Mouse (Mus musculus): Measurements from ENCODE around the gene Atp6v1d. TPM values are rescaled to one million over a fixed set of nuclear protein-coding genes. Genes with fewer than 3 reads are reported as not detected.

Atp6v1d gene
- polyA plus RNA-seq (2015; fragmentation: Nextera tagmentation; extraction: Ambion mirVana): 66.1 and 69.7 TPM in 2 replicates

DNA sequence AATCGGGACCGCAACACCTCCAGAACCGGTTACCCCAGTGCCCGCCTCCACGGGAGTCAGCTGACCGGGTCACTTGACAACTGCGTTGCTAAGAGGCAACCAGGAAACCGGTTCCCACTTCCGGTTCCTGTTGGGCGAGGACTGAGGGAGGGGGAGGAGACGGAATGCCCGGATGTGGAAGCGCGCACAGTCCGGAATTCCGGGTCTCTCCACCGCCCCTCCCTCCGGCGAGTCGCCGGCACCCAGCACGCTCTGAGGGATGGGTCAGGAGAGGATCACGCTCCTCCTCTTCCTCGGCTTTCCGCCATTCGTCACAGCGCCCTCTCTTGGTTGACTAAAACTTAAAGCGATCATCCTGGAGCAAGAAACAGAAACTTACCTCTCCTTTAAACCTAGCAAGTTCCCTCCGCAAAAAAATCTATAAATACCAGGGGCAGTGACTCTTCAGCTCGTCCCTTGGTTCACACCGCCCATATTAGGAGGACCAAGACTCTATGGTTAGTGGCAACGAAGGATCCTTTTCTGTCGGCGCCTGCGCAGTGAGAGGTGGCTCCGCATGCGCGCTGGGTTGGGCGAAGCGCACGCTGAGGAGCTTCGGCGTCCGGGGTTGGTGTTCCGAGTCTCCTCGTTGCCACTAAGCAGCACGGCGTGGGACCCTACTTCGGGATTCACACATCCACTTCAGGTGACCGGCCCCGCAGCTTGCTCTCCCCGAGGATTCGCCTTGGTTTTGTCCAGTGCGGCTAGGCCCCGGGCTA is at the start of gene Atp6v1d, which contains the start of gene Eif2s1:
Atp6v1d (minus strand) TSS at position 143 of the 758 bp plus-strand sequence.
Eif2s1 (plus strand) TSS at position 324 of the 758 bp plus-strand sequence.
- Histone ChIP-seq H3K4me2 (replicated peaks; ENCODE audit: low read depth, low read length) (peak within 1 kb of the TSS; percentile 85), H3K36me3 (ENCODE audit: insufficient read depth, low read length) (peaks cover 8% of the 10 kb centered on the region; the same call in 1 of the 2 replicates), H3K9me3 (ENCODE audit: low read length) (no peaks in the 10 kb centered on the region), H3K27me3 (ENCODE audit: insufficient read depth, low read length) (no peaks in the 10 kb centered on the region), H3K27ac (ENCODE audit: low read length) (peak within 1 kb of the TSS; percentile 88), H3K4me3 (ENCODE audit: low read length) (peak within 1 kb of the TSS; percentile 98), H3K9ac (replicated peaks; ENCODE audit: low read length) (peak within 1 kb of the TSS; percentile 92), H3K4me1 (ENCODE audit: insufficient read depth, low read length) (peaks cover 18% of the 10 kb centered on the region)
- WGBS: under 1% methylated on average over 55 of the region's 55 CpGs
- peak; percentile 100 for ATAC-seq (ENCODE audit: low FRiP score, low TSS enrichment)

DNA sequence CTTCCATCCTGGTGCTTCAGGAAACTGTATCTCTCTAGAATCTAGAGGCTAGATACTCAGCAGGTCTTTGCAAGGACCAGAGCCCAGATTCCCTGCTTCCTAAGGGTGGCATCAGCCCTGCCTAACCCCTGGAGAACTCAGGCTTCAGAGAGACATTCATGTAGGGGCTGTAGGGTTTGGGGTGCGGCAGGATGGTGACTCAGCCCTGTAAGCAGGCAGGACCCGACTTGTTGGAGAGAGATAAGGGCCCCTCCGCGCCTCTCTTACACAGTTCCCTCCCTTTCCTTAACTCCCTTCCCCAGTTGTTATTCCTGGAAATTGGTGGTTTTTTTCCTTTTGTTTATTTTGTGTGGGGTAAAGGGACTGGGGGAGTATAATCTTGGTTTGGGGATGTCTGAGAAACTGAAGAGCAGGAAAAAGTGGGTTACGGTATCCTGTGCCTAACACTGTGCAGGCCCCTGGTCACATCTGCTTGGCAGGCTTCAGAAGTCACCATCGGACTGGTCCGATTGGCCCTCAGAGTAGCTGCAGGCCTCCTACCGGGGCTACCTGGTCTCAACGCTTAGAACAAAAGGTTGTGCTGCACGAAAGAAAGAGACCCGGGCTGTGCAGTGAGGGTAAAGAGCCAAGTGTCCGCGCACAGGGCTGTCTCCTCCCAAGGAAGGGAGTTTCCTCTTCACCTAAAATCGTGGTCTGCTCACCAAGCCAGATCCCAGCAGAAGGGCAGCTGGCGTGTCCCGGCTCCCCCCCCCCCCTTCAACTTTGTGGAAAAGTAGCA is 49.4 kb upstream of the Atp6v1d start:
- ATAC-seq (ENCODE audit: low FRiP score, low TSS enrichment): no peak
- H3K27ac ChIP-seq (ENCODE audit: low read length): no peak overlapping the region

DNA sequence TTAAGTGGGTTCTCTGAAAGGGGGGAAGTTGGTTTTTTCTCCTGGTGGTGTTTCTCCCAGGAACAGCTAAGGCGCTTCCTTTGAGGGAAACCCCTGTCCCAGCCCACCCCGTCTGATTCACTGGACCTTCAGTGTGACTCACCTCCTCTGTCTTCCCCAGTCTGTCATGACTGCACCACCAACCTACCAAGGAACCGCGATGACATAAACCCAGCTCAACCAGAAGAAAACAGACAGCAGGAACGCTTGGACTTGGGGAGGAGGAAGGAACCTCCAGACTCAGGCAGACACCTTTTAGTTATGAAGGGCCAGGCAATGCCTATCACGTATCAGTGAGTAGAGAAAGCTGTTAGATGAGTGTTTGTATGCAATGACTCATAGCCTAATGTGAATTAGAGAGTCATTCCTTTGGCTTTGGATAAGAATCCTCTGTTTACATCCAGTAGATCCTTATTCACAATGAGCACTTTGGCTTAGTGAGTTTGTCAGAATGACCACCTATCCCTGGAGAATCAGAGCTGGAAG is 46.7 kb upstream of the Atp6v1d start:
- ATAC-seq (ENCODE audit: low FRiP score, low TSS enrichment): no peak
- Histone ChIP-seq H3K4me1 (ENCODE audit: insufficient read depth, low read length) (peaks cover 24% of the 10 kb centered on the region), H3K4me3 (ENCODE audit: low read length) (no peak overlapping the region), H3K9ac (replicated peaks; ENCODE audit: low read length) (no peak overlapping the region), H3K4me2 (replicated peaks; ENCODE audit: low read depth, low read length) (no peak overlapping the region), H3K9me3 (ENCODE audit: low read length) (peaks cover 7% of the 10 kb centered on the region; the same call in 1 of the 2 replicates), H3K27ac (ENCODE audit: low read length) (no peak overlapping the region), H3K36me3 (ENCODE audit: insufficient read depth, low read length) (no peaks in the 10 kb centered on the region), H3K27me3 (ENCODE audit: insufficient read depth, low read length) (peaks cover 55% of the 10 kb centered on the region)
- WGBS: 78% methylated on average over 6 of the region's 6 CpGs

More for the DNA sequence above, 49.4 kb upstream of the Atp6v1d start:
- peaks cover 24% of the 10 kb centered on the region for H3K4me1 ChIP-seq (ENCODE audit: insufficient read depth, low read length)
- H3K4me2 ChIP-seq (replicated peaks; ENCODE audit: low read depth, low read length): peak overlapping the region; percentile 71
- 10% methylated on average over 16 of the region's 16 CpGs for WGBS
- H3K9me3 ChIP-seq (ENCODE audit: low read length): peaks cover 7% of the 10 kb centered on the region; the same call in 1 of the 2 replicates
- no peaks in the 10 kb centered on the region for H3K36me3 ChIP-seq (ENCODE audit: insufficient read depth, low read length)
- peak overlapping the region; percentile 44 for H3K4me3 ChIP-seq (ENCODE audit: low read length)
- no peak overlapping the region for H3K9ac ChIP-seq (replicated peaks; ENCODE audit: low read length)
- peaks cover 61% of the 10 kb centered on the region for H3K27me3 ChIP-seq (ENCODE audit: insufficient read depth, low read length)

DNA sequence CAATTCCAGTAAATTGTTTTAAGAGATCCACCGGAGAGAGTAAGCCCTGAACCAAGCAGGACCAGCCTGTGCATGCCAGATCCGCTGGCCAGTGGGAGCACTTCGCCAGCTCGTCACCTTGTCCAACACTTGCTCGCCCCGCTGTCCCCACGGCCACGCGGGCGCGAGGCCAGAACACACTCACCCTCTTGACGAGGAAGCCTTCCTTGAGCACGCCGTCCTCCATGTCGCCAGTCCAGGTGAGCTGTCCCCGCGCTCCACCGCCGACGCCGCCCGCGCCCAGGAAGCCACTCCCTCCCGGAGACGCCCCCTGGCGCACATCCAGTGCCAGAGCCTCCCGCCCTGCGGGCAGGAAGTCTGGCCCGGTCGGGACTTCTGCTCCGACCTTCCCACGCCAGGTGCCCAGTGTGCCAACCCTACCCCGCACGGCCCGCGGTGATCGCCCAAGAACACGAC is 45.3 kb upstream of the Atp6v1d start, which contains the start of gene Plek2:
Plek2 (minus strand) TSS at position 258 of the 456 bp plus-strand sequence.
- Histone ChIP-seq H3K27me3 (ENCODE audit: insufficient read depth, low read length) (peaks cover 42% of the 10 kb centered on the region), H3K9ac (replicated peaks; ENCODE audit: low read length) (peak within 1 kb of the TSS; percentile 64), H3K4me1 (ENCODE audit: insufficient read depth, low read length) (peaks cover 17% of the 10 kb centered on the region), H3K9me3 (ENCODE audit: low read length) (peaks cover 7% of the 10 kb centered on the region; the same call in 1 of the 2 replicates), H3K27ac (ENCODE audit: low read length) (no peak within 1 kb of the TSS), H3K4me2 (replicated peaks; ENCODE audit: low read depth, low read length) (peak within 1 kb of the TSS; percentile 90), H3K36me3 (ENCODE audit: insufficient read depth, low read length) (no peaks in the 10 kb centered on the region), H3K4me3 (ENCODE audit: low read length) (peak within 1 kb of the TSS; percentile 50)
- peak; percentile 75; the same call in 1 of the 2 replicates for ATAC-seq (ENCODE audit: low FRiP score, low TSS enrichment)
- WGBS: 2% methylated on average over 38 of the region's 38 CpGs

DNA sequence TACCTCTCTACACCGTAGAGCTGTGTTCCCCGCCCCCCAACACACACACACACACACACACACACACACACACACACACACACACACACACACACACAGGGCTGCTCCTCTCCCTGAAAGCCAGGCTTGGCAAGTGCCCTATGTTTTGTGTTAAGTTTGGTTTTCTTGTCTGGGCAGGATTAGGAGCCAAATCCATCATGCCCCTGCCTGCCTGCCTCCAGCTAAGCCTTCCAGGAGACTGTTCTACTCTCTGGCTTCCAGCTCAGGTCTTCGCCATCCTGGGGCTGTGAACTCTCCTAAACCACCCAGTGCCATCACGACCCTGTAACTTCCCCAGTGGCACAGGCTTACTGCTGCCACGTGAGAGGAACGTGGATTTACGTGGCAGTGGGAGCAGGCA is 43.1 kb upstream of the Atp6v1d start:
- 78% methylated on average over 6 of the region's 7 CpGs for WGBS
- Histone ChIP-seq H3K9ac (replicated peaks; ENCODE audit: low read length) (no peak overlapping the region), H3K36me3 (ENCODE audit: insufficient read depth, low read length) (no peaks in the 10 kb centered on the region), H3K4me2 (replicated peaks; ENCODE audit: low read depth, low read length) (no peak overlapping the region), H3K27me3 (ENCODE audit: insufficient read depth, low read length) (peaks cover 25% of the 10 kb centered on the region), H3K4me3 (ENCODE audit: low read length) (no peak overlapping the region), H3K9me3 (ENCODE audit: low read length) (peaks cover 7% of the 10 kb centered on the region; the same call in 1 of the 2 replicates), H3K4me1 (ENCODE audit: insufficient read depth, low read length) (peaks cover 6% of the 10 kb centered on the region; the same call in 1 of the 2 replicates), H3K27ac (ENCODE audit: low read length) (no peak overlapping the region)
- no peak for ATAC-seq (ENCODE audit: low FRiP score, low TSS enrichment)

DNA sequence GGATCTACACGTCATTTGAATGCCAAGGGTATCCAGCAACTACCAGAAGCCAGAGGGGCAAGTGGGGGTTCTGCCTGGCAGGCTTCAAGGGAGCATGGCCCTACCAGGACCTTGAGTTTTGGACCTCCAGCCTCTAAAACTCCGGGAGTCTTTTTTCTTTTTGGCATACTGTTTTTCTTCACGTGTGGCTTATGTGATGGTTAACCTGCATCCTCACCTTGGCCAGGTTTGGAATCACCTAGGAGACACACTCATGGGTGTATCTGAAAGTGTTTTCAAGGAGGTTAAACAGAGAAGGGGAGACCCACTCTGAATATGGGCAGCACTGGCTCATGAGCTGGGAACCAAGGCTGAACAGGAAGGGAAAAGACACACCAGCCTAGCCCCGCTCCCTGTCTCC is 41.9 kb upstream of the Atp6v1d start:
- Histone ChIP-seq H3K36me3 (ENCODE audit: insufficient read depth, low read length) (no peaks in the 10 kb centered on the region), H3K4me1 (ENCODE audit: insufficient read depth, low read length) (peaks cover 6% of the 10 kb centered on the region; the same call in 1 of the 2 replicates), H3K9ac (replicated peaks; ENCODE audit: low read length) (no peak overlapping the region), H3K27ac (ENCODE audit: low read length) (no peak overlapping the region), H3K27me3 (ENCODE audit: insufficient read depth, low read length) (peaks cover 20% of the 10 kb centered on the region), H3K4me2 (replicated peaks; ENCODE audit: low read depth, low read length) (no peak overlapping the region), H3K4me3 (ENCODE audit: low read length) (no peak overlapping the region), H3K9me3 (ENCODE audit: low read length) (no peaks in the 10 kb centered on the region)
- no peak for ATAC-seq (ENCODE audit: low FRiP score, low TSS enrichment)
- WGBS: 80% methylated on average over 4 of the region's 4 CpGs

DNA sequence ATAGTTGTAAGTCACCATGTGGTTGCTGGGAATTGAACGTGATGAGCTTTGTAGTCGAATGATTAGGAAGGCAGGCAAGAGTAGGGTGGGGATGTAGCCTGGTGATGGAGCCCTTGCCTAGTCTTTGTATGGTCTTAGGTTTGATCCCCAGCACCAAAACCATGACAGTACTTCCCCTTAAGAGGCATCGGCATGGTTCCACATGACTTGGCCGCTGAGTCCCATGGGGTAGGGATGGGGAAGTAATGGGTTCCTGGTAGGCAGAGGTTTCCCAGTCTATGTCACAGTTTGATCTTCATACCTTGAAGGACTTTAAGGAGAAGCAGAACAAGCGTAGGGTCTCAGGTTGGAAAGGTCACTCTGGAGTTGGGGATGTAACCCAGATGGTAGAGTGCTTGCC is 40.0 kb upstream of the Atp6v1d start:
- 84% methylated on average over 5 of the region's 5 CpGs for WGBS
- no peaks in the 10 kb centered on the region for H3K36me3 ChIP-seq (ENCODE audit: insufficient read depth, low read length)
- H3K4me3 ChIP-seq (ENCODE audit: low read length): no peak overlapping the region
- no peak overlapping the region for H3K4me2 ChIP-seq (replicated peaks; ENCODE audit: low read depth, low read length)
- H3K4me1 ChIP-seq (ENCODE audit: insufficient read depth, low read length): no peaks in the 10 kb centered on the region
- no peak for ATAC-seq (ENCODE audit: low FRiP score, low TSS enrichment)
- no peak overlapping the region for H3K27ac ChIP-seq (ENCODE audit: low read length)
- H3K9ac ChIP-seq (replicated peaks; ENCODE audit: low read length): no peak overlapping the region
- no peaks in the 10 kb centered on the region for H3K9me3 ChIP-seq (ENCODE audit: low read length)
- peaks cover 9% of the 10 kb centered on the region; the same call in 1 of the 2 replicates for H3K27me3 ChIP-seq (ENCODE audit: insufficient read depth, low read length)

DNA sequence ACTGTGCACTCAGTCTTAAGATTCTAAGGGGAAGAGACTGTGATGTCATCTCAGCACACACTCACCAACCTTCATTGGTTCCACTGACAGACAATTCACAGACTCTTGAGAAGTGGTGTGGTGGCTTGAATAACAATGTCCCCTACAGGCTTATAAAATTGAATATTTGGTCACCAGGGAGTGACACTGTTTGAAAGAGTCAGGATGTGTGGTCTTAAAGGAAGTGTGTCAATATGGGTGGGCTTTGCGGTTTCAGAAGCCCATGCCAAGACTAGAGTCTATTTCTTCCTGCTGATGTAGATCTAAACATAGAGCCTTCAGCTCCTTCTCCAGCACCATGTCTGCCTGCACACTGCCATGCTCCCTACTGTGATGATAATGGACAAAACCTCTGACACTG is 36.4 kb upstream of the Atp6v1d start:
- no peak overlapping the region for H3K4me3 ChIP-seq (ENCODE audit: low read length)

DNA sequence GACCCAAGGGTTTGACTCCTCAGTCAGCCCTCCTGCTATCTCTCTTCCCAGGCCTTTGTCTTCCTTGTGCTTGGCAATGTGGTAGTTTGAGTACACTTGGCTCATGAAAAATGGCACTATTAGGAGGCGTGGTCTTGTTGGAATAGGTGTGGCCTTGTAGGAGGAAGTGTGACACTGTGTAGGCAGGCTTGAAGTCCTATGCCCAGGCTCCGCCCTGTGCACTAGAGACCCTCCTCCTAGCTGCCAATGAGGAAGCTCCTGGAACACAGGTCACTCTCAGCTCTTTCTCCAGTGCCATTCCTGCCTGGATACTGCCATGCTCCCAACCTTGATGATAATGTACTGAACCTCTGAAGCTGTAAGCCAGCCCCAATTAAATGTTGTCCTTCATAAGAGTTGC is 29.7 kb upstream of the Atp6v1d start:
- ATAC-seq (ENCODE audit: low FRiP score, low TSS enrichment): no peak
- WGBS: 84% methylated on average over 2 of the region's 2 CpGs
- no peaks in the 10 kb centered on the region for H3K9me3 ChIP-seq (ENCODE audit: low read length)
- no peak overlapping the region for H3K4me2 ChIP-seq (replicated peaks; ENCODE audit: low read depth, low read length)
- H3K4me1 ChIP-seq (ENCODE audit: insufficient read depth, low read length): no peaks in the 10 kb centered on the region
- H3K27me3 ChIP-seq (ENCODE audit: insufficient read depth, low read length): no peaks in the 10 kb centered on the region
- H3K27ac ChIP-seq (ENCODE audit: low read length): no peak overlapping the region
- no peak overlapping the region for H3K9ac ChIP-seq (replicated peaks; ENCODE audit: low read length)
- peaks cover 11% of the 10 kb centered on the region for H3K36me3 ChIP-seq (ENCODE audit: insufficient read depth, low read length)
- no peak overlapping the region for H3K4me3 ChIP-seq (ENCODE audit: low read length)

More for the DNA sequence above, 36.4 kb upstream of the Atp6v1d start:
- WGBS: 92% methylated on average over 1 of the region's 1 CpGs
- no peaks in the 10 kb centered on the region for H3K4me1 ChIP-seq (ENCODE audit: insufficient read depth, low read length)
- no peak overlapping the region for H3K27ac ChIP-seq (ENCODE audit: low read length)
- H3K4me2 ChIP-seq (replicated peaks; ENCODE audit: low read depth, low read length): no peak overlapping the region
- H3K36me3 ChIP-seq (ENCODE audit: insufficient read depth, low read length): no peaks in the 10 kb centered on the region
- H3K27me3 ChIP-seq (ENCODE audit: insufficient read depth, low read length): no peaks in the 10 kb centered on the region
- no peaks in the 10 kb centered on the region for H3K9me3 ChIP-seq (ENCODE audit: low read length)
- ATAC-seq (ENCODE audit: low FRiP score, low TSS enrichment): no peak
- no peak overlapping the region for H3K9ac ChIP-seq (replicated peaks; ENCODE audit: low read length)
